Mouse (Mus musculus): ENCODE results near the gene Atr.

DNA sequence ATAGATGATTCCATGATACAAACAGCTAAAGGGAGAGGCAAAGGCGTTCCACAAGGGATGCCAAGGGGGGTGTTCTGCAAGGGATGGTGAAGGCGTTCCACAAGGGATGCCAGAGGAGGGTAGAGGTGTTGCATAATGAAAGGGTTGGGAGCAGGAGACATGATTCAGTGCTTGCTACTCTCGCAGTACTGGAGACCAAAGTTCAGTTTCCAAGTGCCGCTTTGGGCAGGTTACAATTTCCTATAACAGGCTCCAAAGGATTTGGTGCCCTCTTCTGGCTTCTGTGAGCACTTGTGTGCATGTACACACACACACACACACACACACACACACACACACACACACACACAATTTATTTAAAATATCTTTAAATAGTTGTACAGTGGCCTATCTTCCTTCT is 45.6 kb upstream of the Atr start:
- TF ChIP-seq EP300 (IDR thresholded peaks at IDR 0.05; ENCODE audit: low read depth), result no peak
- no peak for TF ChIP-seq CTCF (IDR thresholded peaks at IDR 0.05; ENCODE audit: low read depth)

Data from heart, postnatal 0 days (tissue).